Mouse (Mus musculus) neural tube, embryonic 14.5 days (tissue): ENCODE data around the gene Ssbp3. TPM values are rescaled to one million over a fixed set of nuclear protein-coding genes. Genes with fewer than 3 reads are reported as not detected.

Source experiments
- ATAC-seq: fragments of 200-750 bp; cut with Nextera tagmentation; 2 replicates; pipeline ENCODE4 v1.8.0; 2017; ENCODE audit warnings: low read depth, mild to moderate bottlenecking, moderate TSS enrichment, moderate library complexity
- H3K27ac ChIP-seq: fragments of 300-500 bp; sonication (generic); 2 replicates; pipeline ENCODE4 v1.5.1; 2014; ENCODE audit warnings: low read depth, mild to moderate bottlenecking, control low read depth, low read length, moderate library complexity, mixed read lengths
- H3K27me3 ChIP-seq: fragments of 300-500 bp; sonication (generic); 2 replicates; pipeline ENCODE4 v1.6.1; 2014; ENCODE audit warnings: low read length; ENCODE audit not compliant: control insufficient read depth, insufficient read depth
- H3K36me3 ChIP-seq: fragments of 300-500 bp; sonication (generic); 2 replicates; pipeline ENCODE4 v1.6.1; 2014; ENCODE audit warnings: low read length, mixed read lengths; ENCODE audit not compliant: control insufficient read depth, insufficient read depth
- H3K4me1 ChIP-seq: fragments of 300-500 bp; sonication (generic); 2 replicates; pipeline ENCODE4 v1.6.1; 2014; ENCODE audit warnings: low read length; ENCODE audit not compliant: control insufficient read depth, insufficient read depth
- H3K4me2 ChIP-seq: fragments of 300-500 bp; sonication (generic); 2 replicates; pipeline ENCODE4 v1.6.1; 2014; ENCODE audit warnings: mild to moderate bottlenecking, low read depth, low read length, control low read depth
- H3K4me3 ChIP-seq: fragments of 300-500 bp; sonication (generic); 2 replicates; pipeline ENCODE4 v1.5.1; 2014; ENCODE audit warnings: low read depth, low read length, control low read depth, mixed read lengths
- H3K9ac ChIP-seq: fragments of 300-500 bp; sonication (generic); replicated peaks from 2 replicates; pipeline ENCODE4 v1.6.1; 2014; ENCODE audit warnings: low read depth, mild to moderate bottlenecking, control low read depth, low read length, mixed read lengths
- H3K9me3 ChIP-seq: fragments of 300-500 bp; sonication (generic); 2 replicates; pipeline ENCODE4 v1.6.1; 2016; ENCODE audit warnings: low read length; ENCODE audit not compliant: control insufficient read depth
- WGBS: fragments of 180-500 bp; shearing (Covaris S2); extraction: QIAGEN DNeasy Blood & Tissue Kit; methylation state at CpG from one replicate; pipeline ENCODE4 v1.1.7; 2014; 5-methylcytosine and 5-hydroxymethylcytosine counted together
- polyA plus RNA-seq: library from polyadenylated mRNA; unstranded; fragments of >200 nt; fragmentation: Nextera tagmentation; extraction: Ambion mirVana; gene quantifications from 2 replicates; pipeline ENCODE4 v1.2.1, GENCODE M21; 2014

The Ssbp3 gene
- polyA plus RNA-seq, 1 experiment from 2014 or later, result 106 TPM

DNA sequence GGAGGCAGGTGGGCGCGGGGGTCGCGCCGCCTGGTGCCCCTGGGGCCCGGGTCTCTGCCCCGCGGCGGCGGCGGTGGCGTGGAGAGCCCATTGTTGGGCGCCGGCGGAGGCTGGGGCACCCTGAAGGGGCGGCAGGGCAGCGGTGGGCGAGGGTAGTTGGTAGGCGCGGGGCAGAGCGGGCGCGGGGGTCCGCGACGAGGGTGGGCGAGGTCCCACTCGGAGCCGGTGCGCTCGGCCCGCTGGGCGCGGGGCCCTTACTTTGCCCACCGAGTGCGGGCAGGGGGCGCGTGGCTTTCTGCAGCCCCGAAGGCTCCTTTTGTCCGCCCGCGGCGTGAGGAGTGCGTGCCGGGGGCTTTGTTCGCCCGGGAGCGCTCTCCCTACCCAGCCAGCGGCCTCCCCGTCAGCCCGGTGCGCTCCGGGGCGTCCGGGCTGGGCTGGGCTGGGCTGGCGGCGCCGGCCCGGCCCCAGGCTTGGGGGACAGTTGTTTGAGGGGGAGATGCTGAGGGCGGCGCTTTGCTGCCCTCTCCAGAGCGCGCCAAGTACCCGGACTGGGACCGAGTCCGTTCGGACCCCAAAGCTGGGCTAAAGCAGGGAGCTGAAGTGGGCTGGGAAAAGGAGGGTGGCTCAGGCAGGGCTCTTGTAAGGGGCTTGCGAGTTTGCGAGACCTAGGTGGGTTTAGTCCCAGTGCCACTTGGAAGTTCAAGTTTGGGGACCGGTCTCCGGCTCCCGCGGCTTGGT is 1.6 kb downstream of the Ssbp3 start:
- Histone ChIP-seq H3K9ac (peak overlapping the region; percentile 90), H3K4me3 (peak overlapping the region; percentile 100), H3K4me2 (peak overlapping the region; percentile 64), H3K27me3 (no peaks in the 10 kb centered on the region), H3K36me3 (peaks cover 23% of the 10 kb centered on the region), H3K4me1 (peaks cover 56% of the 10 kb centered on the region), H3K9me3 (no peaks in the 10 kb centered on the region), H3K27ac (peak overlapping the region; percentile 99)
- 1% methylated on average over 57 of the region's 73 CpGs for WGBS
- ATAC-seq, result peak; percentile 10

DNA sequence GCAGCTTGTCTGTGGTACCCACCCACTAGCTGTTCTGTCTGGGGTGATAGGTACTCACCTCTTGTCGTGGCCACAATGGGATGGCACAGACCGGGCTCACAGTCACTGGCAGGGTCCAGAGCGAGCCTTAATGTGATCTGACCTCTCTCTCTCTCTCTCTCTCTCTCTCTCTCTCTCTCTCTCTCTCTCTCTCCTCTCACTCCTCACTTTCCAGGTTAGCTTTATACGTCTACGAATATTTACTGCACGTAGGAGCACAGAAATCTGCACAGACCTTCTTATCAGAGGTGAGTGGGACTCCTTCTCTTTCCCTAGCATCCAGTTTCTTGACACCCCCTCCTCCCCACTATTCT is 2.2 kb downstream of the Ssbp3 start:
- H3K27me3 ChIP-seq, result no peaks in the 10 kb centered on the region
- H3K27ac ChIP-seq, result no peak overlapping the region; the same call in 1 of the 2 replicates
- peak overlapping the region; percentile 90 for H3K9ac ChIP-seq
- peaks cover 27% of the 10 kb centered on the region for H3K36me3 ChIP-seq
- no peaks in the 10 kb centered on the region for H3K9me3 ChIP-seq
- ATAC-seq, result no peak
- H3K4me1 ChIP-seq, result peaks cover 53% of the 10 kb centered on the region
- H3K4me2 ChIP-seq, result peak overlapping the region; percentile 64
- WGBS, result 3% methylated on average over 6 of the region's 6 CpGs
- H3K4me3 ChIP-seq, result peak overlapping the region; percentile 100

- peak overlapping the region; percentile 100 for H3K4me3 ChIP-seq
- peaks cover 34% of the 10 kb centered on the region for H3K36me3 ChIP-seq
- peaks cover 47% of the 10 kb centered on the region for H3K4me1 ChIP-seq
- no peaks in the 10 kb centered on the region for H3K27me3 ChIP-seq
- H3K9me3 ChIP-seq, result no peaks in the 10 kb centered on the region
- H3K4me2 ChIP-seq, result peak overlapping the region; percentile 64
- no peak for ATAC-seq
- H3K9ac ChIP-seq, result peak overlapping the region; percentile 90
- no peak overlapping the region for H3K27ac ChIP-seq
- WGBS, result 19% methylated on average over 9 of the region's 9 CpGs
These were observed 3.0 kb downstream of the Ssbp3 start for GRCm38 (mm10) chr4:106913411-106914049.

DNA sequence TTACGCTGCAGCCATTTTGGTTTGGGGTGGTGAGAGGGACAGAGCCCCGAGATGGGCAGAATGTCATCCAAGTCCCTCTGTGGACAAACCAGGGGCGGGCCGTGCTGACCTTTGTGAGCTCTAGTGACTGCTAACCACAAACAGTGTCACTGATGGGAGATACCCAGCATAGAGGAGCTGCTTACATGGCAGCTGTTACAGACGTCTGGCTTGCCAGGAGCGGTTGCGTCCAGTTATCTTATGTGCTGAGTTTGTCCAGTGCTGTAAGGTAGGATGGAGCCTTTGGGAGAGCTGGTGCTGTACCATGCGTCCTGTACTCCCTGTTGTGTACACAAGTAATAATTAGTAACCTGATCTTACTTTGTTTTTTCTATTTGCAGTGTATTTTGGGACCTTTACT is 4.8 kb downstream of the Ssbp3 start:
- no peak for ATAC-seq
- no peak overlapping the region for H3K27ac ChIP-seq
- no peak overlapping the region; the same call in 1 of the 2 replicates for H3K9ac ChIP-seq
- no peaks in the 10 kb centered on the region for H3K27me3 ChIP-seq
- H3K9me3 ChIP-seq, result no peaks in the 10 kb centered on the region
- H3K36me3 ChIP-seq, result peaks cover 48% of the 10 kb centered on the region
- no peak overlapping the region for H3K4me3 ChIP-seq
- 74% methylated on average over 8 of the region's 8 CpGs for WGBS
- H3K4me1 ChIP-seq, result peaks cover 34% of the 10 kb centered on the region
- H3K4me2 ChIP-seq, result peak overlapping the region; percentile 64; the same call in 1 of the 2 replicates

DNA sequence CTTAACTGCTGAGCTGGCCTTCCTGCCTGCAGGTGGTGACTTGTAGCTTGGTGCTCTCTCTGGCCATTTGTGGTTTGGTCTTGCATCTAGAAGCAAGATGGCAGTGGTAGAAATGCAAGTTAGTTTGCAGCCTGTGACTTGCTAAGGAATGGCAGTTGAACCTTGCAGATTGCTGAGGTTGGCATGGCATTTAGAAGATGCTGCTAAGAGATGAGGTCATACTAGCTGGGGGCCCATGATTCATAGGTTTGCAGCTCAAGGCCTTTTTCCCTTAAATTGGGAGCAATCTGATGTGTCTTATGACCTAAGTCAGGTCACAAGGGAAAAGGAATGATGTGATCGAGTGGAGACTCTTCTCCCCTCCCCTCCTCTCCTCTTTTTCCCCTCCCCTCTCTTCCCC is 7.8 kb downstream of the Ssbp3 start:
- Histone ChIP-seq H3K9ac (no peak overlapping the region), H3K4me2 (no peak overlapping the region), H3K27me3 (no peaks in the 10 kb centered on the region), H3K9me3 (no peaks in the 10 kb centered on the region), H3K36me3 (peaks cover 53% of the 10 kb centered on the region), H3K27ac (no peak overlapping the region), H3K4me3 (no peak overlapping the region), H3K4me1 (peaks cover 39% of the 10 kb centered on the region)
- 35% methylated on average over 1 of the region's 1 CpGs for WGBS
- no peak for ATAC-seq

DNA sequence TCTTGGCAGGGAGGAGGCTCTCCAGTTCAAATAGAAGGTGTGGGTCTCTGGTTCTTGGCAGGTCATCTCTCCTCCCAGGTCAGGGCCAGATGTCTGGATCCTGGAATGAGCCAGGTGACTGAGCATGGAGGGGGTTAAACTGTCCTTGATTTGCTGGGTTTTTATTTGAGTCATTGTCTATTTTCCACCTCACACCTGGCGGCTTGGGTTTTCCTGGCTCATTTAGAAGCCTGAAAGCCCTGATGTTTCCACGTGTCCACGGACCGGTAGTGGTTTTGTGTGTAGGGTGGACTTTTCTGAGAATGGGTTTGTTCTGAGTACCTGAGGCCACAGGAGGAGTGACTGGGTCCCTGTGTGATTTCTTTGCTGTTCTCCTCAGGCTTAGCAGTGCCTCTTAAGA is 9.6 kb downstream of the Ssbp3 start:
- peaks cover 61% of the 10 kb centered on the region for H3K36me3 ChIP-seq
- no peaks in the 10 kb centered on the region for H3K9me3 ChIP-seq
- no peak overlapping the region for H3K27ac ChIP-seq
- H3K27me3 ChIP-seq, result no peaks in the 10 kb centered on the region
- no peak overlapping the region for H3K4me3 ChIP-seq
- WGBS, result 93% methylated on average over 4 of the region's 4 CpGs
- H3K9ac ChIP-seq, result no peak overlapping the region
- no peak overlapping the region for H3K4me2 ChIP-seq
- peaks cover 20% of the 10 kb centered on the region for H3K4me1 ChIP-seq
- no peak for ATAC-seq

DNA sequence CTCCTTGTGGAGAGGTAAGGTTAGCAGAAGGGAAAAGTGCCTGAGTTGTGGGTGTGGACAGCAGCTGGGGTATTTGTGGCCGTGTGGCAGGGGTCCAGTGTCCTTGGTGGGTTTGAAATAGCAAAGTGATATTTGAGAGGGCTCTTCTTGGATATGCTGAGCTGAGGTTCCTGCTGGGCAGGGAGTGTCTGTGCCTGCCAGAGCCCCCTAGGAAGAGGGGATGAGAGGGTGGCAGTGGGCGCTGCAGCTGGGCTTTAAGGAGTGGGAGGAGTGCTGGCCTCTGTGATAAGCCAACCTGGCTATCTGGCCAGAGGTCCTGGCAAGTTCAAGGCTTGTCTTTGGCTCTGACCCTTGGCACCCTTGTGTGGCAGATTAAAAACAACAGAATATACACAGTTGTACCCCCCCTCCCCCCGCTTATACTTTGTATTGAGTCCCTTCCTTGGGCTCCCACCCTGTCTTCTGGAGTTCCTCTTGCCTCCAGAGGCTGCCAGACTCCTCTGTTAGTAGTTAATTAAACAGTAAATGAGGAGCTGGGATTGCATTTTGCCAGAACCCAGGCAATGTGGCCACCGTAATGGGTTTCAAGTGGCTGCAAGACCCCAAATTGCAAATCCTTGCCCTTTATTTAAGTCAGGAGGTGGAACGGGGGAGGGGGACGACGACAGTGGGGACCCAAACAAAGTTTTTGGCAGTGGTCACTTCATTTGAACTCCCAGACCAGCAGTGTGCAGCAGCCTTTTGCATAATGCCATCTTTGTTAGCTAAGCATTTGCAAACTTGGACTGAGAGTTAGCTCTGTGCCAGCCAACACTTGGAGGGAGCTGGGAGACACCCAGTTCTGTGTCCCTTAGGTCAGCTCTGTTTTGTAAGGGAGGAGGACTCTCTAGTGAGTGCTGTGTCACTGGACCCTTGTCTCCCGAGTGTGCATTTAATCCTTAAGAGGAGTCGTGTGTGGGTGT is 11.2 kb downstream of the Ssbp3 start:
- Histone ChIP-seq H3K4me3 (no peak overlapping the region), H3K9me3 (no peaks in the 10 kb centered on the region), H3K36me3 (peaks cover 53% of the 10 kb centered on the region), H3K27me3 (no peaks in the 10 kb centered on the region), H3K4me2 (no peak overlapping the region), H3K9ac (no peak overlapping the region), H3K4me1 (peaks cover 14% of the 10 kb centered on the region), H3K27ac (no peak overlapping the region)
- peak; percentile 44; the same call in 1 of the 2 replicates for ATAC-seq
- 61% methylated on average over 9 of the region's 9 CpGs for WGBS

DNA sequence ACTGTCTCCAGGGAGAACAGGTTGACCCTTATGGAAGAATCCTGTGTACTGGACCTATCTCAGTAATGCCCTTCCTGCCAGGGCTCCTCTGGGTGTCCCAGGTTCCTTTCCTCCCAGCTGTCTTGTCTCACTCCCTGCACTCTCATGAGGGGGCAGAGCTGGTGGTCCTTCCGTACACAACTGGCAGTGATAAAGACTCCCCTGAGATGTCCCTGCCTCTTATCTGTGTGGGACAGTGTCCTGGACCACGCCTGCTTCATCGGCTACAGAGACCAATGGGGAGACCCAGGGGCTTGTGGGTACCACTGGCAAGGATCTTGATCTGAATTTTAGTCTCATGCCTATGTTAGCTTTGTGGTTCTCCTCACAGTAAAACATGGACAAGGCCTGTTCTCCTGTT is 12.4 kb downstream of the Ssbp3 start:
- no peak overlapping the region for H3K27ac ChIP-seq
- no peak overlapping the region for H3K4me3 ChIP-seq
- H3K9me3 ChIP-seq, result no peaks in the 10 kb centered on the region
- H3K27me3 ChIP-seq, result no peaks in the 10 kb centered on the region
- H3K9ac ChIP-seq, result no peak overlapping the region
- ATAC-seq, result no peak
- WGBS, result 70% methylated on average over 3 of the region's 3 CpGs
- H3K4me1 ChIP-seq, result peaks cover 14% of the 10 kb centered on the region
- peaks cover 42% of the 10 kb centered on the region for H3K36me3 ChIP-seq
- no peak overlapping the region for H3K4me2 ChIP-seq
